Mouse (Mus musculus): Measurements from ENCODE around the gene 9030025P20Rik. TPM values are rescaled to one million over a fixed set of nuclear protein-coding genes. Genes with fewer than 3 reads are reported as not detected.
"Not testable (repeated sequence)": the region's sequence is repeated elsewhere in the genome, so short reads cannot be mapped to it uniquely, and the experiment has no call there.

9030025P20Rik gene
- polyA plus RNA-seq, 1 experiment: not detected

DNA sequence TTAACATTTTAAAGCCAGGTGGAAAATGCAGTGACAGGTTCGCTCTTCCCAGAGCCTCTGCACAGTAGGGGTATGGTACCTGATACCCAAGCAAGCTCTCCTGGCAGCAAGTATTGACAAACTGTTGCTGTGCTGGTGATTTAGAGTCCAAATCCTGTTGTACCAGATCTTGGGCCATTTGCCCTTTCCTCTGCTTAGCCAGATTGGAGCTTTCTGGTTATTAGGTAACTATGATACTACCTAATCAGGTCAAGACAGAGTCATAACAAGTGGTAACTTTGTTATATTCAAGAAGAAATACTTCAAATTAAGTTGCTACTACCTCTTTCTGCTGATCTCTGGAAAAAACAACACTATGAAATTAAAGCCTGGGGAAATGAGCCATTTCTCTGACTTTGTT, 33.7 kb upstream of the 9030025P20Rik start:
- no peak overlapping the region for H3K4me3 ChIP-seq (ENCODE audit: insufficient read depth, low read depth, low read length)
- H3K27ac ChIP-seq (ENCODE audit: insufficient read depth, low read depth, low read length): no peak overlapping the region
- TF ChIP-seq POLR2A (IDR thresholded peaks at IDR 0.05; ENCODE audit: insufficient read depth, low read depth, low read length) (no peak), CTCF (IDR thresholded peaks at IDR 0.05; ENCODE audit: insufficient read depth, low read depth, low read length) (no peak)
- peaks cover 13% of the 10 kb centered on the region for H3K4me1 ChIP-seq (ENCODE audit: control insufficient read depth, insufficient read depth, low read length)
- WGBS: 97% methylated on average over 1 of the region's 1 CpGs

DNA sequence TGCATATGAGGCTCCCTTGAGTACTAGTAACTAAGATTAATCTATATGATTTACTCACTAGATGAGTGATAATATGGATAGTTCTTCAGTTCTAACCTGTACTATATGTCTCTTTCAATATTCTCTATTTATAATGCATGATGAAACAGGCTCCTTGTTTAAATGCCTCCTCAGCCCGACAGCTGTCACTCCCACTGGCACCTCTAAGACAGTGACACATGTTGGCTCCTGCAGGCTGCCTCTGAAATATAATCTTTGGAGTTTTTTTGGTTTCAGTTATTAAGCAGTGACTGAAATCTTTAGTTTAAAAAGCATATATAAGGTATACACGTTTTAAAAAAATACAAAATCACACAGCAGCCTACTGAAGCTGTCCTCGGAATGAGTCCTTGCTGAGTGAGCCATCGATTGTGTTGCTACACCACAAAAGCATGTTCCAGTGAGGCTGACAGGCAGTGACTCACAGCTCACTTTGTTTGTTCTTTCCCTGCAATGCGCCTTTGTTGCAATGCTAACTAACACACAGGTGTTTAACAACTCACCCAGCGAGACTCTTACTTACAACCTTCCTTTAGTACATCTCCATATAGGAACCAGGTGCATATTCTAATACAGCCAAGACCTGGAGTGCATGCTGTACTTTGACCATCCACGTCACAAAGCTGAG, 29.0 kb upstream of the 9030025P20Rik start:
- H3K27ac ChIP-seq (ENCODE audit: insufficient read depth, low read depth, low read length): peak overlapping the region; percentile 57; the same call in 1 of the 2 replicates
- TF ChIP-seq CTCF (IDR thresholded peaks at IDR 0.05; ENCODE audit: insufficient read depth, low read depth, low read length) (no peak), POLR2A (IDR thresholded peaks at IDR 0.05; ENCODE audit: insufficient read depth, low read depth, low read length) (no peak)
- no peak overlapping the region for H3K4me3 ChIP-seq (ENCODE audit: insufficient read depth, low read depth, low read length)
- 61% methylated on average over 7 of the region's 7 CpGs for WGBS
- H3K4me1 ChIP-seq (ENCODE audit: control insufficient read depth, insufficient read depth, low read length): no peaks in the 10 kb centered on the region

GRCm38 (mm10) chr17:14953452-14953851, 24.8 kb upstream of the 9030025P20Rik start:
- no peak overlapping the region for H3K4me3 ChIP-seq (ENCODE audit: insufficient read depth, low read depth, low read length)
- no peaks in the 10 kb centered on the region for H3K4me1 ChIP-seq (ENCODE audit: control insufficient read depth, insufficient read depth, low read length)
- WGBS: 91% methylated on average over 8 of the region's 8 CpGs
- TF ChIP-seq POLR2A (IDR thresholded peaks at IDR 0.05; ENCODE audit: insufficient read depth, low read depth, low read length): no peak
- H3K27ac ChIP-seq (ENCODE audit: insufficient read depth, low read depth, low read length): no peak overlapping the region

DNA sequence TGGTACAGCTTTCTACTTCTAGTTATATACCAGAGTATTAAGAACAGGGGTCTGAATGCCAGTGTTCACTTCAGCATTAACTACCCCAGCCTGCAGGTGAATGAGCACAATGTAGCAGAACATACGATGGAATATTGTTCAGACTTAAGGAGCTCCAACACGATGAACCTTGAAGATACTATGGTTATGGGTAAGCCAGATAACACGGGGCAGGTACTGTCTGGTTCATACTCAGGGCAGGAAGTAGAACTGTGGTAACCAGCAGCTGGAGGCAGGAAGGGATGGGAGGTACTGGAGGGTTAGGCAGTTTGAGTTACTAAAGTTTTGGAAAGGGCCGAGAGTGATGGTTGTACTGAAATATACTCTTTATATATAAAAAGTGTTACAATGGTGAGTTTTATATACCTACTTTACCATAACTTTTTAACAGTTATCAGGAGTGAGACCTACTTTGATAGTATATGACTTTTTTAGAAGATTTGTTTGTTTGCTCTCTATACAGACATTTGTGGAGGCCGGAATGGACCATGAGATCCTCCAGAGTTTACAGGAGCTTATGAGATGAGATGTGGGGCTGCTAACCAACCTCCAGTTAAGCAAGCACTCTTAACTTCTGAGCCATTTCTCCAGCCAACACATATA, 19.5 kb upstream of the 9030025P20Rik start:
- no peak overlapping the region for H3K27ac ChIP-seq (ENCODE audit: insufficient read depth, low read depth, low read length)
- no peak overlapping the region for H3K4me3 ChIP-seq (ENCODE audit: insufficient read depth, low read depth, low read length)
- no peak for TF ChIP-seq CTCF (IDR thresholded peaks at IDR 0.05; ENCODE audit: insufficient read depth, low read depth, low read length)
- TF ChIP-seq POLR2A (IDR thresholded peaks at IDR 0.05; ENCODE audit: insufficient read depth, low read depth, low read length): no peak
- WGBS: 88% methylated on average over 5 of the region's 5 CpGs
- peaks cover 3% of the 10 kb centered on the region; the same call in 1 of the 2 replicates for H3K4me1 ChIP-seq (ENCODE audit: control insufficient read depth, insufficient read depth, low read length)

GRCm38 (mm10) chr17:14959979-14960378, 18.3 kb upstream of the 9030025P20Rik start:
- no peak overlapping the region for H3K27ac ChIP-seq (ENCODE audit: insufficient read depth, low read depth, low read length)
- TF ChIP-seq CTCF (IDR thresholded peaks at IDR 0.05; ENCODE audit: insufficient read depth, low read depth, low read length) (no peak), POLR2A (IDR thresholded peaks at IDR 0.05; ENCODE audit: insufficient read depth, low read depth, low read length) (no peak)
- H3K4me1 ChIP-seq (ENCODE audit: control insufficient read depth, insufficient read depth, low read length): peaks cover 3% of the 10 kb centered on the region; the same call in 1 of the 2 replicates
- 7% methylated on average over 3 of the region's 3 CpGs for WGBS
- no peak overlapping the region for H3K4me3 ChIP-seq (ENCODE audit: insufficient read depth, low read depth, low read length)

DNA sequence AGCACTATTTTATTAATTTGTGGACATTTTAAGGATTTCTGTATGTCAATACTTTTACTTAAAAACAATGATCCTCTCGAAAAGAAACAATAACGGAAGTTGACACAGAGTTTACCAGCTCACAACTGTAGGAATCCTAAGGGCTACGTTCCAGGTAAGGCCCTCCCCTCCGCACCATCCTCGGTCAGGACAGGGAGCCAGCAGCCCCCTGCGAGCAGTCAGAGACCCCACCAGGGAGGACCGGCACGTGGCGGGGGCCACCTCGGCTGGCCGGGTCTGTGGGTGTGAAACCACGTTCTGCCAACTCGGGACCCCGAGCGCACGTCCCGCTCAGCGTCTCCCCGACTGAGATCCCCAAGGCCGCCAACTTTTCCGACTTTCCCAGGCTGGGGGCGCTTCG, 17.7 kb upstream of the 9030025P20Rik start:
- Histone ChIP-seq H3K4me1 (ENCODE audit: control insufficient read depth, insufficient read depth, low read length) (peaks cover 3% of the 10 kb centered on the region; the same call in 1 of the 2 replicates), H3K27ac (ENCODE audit: insufficient read depth, low read depth, low read length) (no peak overlapping the region), H3K4me3 (ENCODE audit: insufficient read depth, low read depth, low read length) (peak overlapping the region; percentile 93)
- TF ChIP-seq POLR2A (IDR thresholded peaks at IDR 0.05; ENCODE audit: insufficient read depth, low read depth, low read length): no peak
- no peak for TF ChIP-seq CTCF (IDR thresholded peaks at IDR 0.05; ENCODE audit: insufficient read depth, low read depth, low read length)
- under 1% methylated on average over 23 of the region's 23 CpGs for WGBS

GRCm38 (mm10) chr17:14960951-14961556, 17.2 kb upstream of the 9030025P20Rik start, which contains the start of gene Phf10:
Gene Phf10 (minus strand): TSS chr17:14961273.
- H3K4me3 ChIP-seq (ENCODE audit: insufficient read depth, low read depth, low read length): peak within 1 kb of the TSS; percentile 93
- not testable (repeated sequence) for H3K4me1 ChIP-seq (ENCODE audit: control insufficient read depth, insufficient read depth, low read length); H3K27ac ChIP-seq (ENCODE audit: insufficient read depth, low read depth, low read length)
- WGBS: 11% methylated on average over 60 of the region's 100 CpGs

- WGBS: no CpG with 5 or more reads among the region's 44 CpGs
- H3K4me3 ChIP-seq (ENCODE audit: insufficient read depth, low read depth, low read length); H3K27ac ChIP-seq (ENCODE audit: insufficient read depth, low read depth, low read length); H3K4me1 ChIP-seq (ENCODE audit: control insufficient read depth, insufficient read depth, low read length): not testable (repeated sequence)
Measured at GRCm38 (mm10) chr17:14961557-14962154, 16.6 kb upstream of the 9030025P20Rik start.

DNA sequence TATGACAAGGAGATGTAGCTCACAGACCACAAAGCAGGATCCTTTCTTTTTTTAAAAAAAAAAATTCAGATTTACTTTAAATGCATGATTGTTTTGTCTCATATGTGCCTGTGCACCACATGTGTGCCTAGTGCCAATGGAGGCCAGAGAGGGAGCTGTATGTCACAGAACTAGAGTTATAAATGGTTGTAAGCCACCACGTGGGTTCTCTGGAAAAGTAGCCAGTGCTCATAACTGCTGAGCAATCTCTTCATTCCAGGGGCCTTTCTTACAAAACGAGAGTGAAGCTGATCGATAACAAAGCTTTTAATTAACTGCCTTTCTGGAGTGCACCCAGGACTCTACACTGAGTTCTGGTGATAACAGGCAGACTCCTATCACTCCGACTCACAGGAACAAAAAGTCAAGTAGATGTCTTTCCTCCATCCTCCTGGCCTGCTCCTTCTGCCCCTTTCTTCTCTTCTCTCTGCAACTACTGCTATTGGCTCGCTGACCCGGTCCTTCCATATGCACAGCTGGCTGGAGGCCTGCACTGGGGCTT, 9.8 kb upstream of the 9030025P20Rik start:
- not testable (repeated sequence) for H3K27ac ChIP-seq (ENCODE audit: insufficient read depth, low read depth, low read length); H3K4me1 ChIP-seq (ENCODE audit: control insufficient read depth, insufficient read depth, low read length); H3K4me3 ChIP-seq (ENCODE audit: insufficient read depth, low read depth, low read length)
- WGBS: no CpG with 5 or more reads among the region's 6 CpGs

- 2% methylated on average over 4 of the region's 7 CpGs for WGBS
- not testable (repeated sequence) for H3K4me3 ChIP-seq (ENCODE audit: insufficient read depth, low read depth, low read length); H3K27ac ChIP-seq (ENCODE audit: insufficient read depth, low read depth, low read length); H3K4me1 ChIP-seq (ENCODE audit: control insufficient read depth, insufficient read depth, low read length)
Measured at GRCm38 (mm10) chr17:14977718-14978361, 428 bp upstream of the 9030025P20Rik start.

DNA sequence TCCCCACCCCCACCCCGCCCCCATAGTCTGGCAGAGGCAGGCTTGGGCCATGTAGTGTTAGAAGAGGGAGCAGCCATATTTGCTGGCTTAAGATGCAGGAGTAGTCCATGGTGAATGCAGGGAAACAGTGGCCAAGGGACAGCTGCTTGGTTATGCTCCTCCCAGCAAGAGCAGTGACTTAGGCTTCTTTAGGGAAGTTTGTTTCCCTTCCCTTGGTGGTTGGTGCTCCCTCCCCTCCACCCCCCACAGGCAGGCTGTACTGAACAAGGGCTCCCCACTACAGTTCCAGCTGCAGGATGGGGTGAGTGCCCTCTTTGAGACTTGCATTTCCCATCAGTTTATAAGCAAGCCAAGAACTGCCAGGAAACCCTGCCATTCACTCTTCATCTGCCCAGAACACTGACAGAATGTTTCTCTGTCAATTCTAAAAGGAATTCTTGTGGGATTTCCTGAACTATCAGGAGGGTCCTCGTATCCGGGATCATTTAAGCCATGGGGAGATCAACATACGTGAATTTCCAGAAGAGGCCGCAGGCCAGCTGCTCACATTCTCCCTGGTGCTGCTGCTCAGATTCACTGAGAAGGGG, 11.9 kb downstream of the 9030025P20Rik start:
- WGBS: 68% methylated on average over 4 of the region's 5 CpGs
- not testable (repeated sequence) for H3K27ac ChIP-seq (ENCODE audit: insufficient read depth, low read depth, low read length)

GRCm38 (mm10) chr17:14992522-14993138, 14.4 kb downstream of the 9030025P20Rik start:
- H3K27ac ChIP-seq (ENCODE audit: insufficient read depth, low read depth, low read length); H3K4me3 ChIP-seq (ENCODE audit: insufficient read depth, low read depth, low read length); H3K4me1 ChIP-seq (ENCODE audit: control insufficient read depth, insufficient read depth, low read length): not testable (repeated sequence)
- WGBS: no CpG with 5 or more reads among the region's 98 CpGs

More for the DNA sequence above, 11.9 kb downstream of the 9030025P20Rik start:
- not testable (repeated sequence) for H3K4me1 ChIP-seq (ENCODE audit: control insufficient read depth, insufficient read depth, low read length); H3K4me3 ChIP-seq (ENCODE audit: insufficient read depth, low read depth, low read length)
